Mouse (Mus musculus) ES-Bruce4 (cell line): ENCODE measurements at regions not wholly inside any gene's neighbourhood (a gene's known extent, or its start where the extent isn't known, plus 50 kb on each side); places are given as distances from the start of the nearest gene placed in this dataset.

Experiments used
- CTCF ChIP-seq: IDR thresholded peaks from one replicate; pipeline ENCODE4 v1.8.1; 2011; ENCODE audit warnings: low read depth, low read length
- EP300 ChIP-seq: IDR thresholded peaks from 2 replicates; pipeline ENCODE4 v1.6.1; 2011; ENCODE audit warnings: low read depth, low read length; ENCODE audit not compliant: insufficient read depth
- POLR2A ChIP-seq: IDR thresholded peaks from one replicate; pipeline ENCODE4 v1.8.1; 2011; ENCODE audit warnings: low read length; ENCODE audit not compliant: insufficient read depth

DNA sequence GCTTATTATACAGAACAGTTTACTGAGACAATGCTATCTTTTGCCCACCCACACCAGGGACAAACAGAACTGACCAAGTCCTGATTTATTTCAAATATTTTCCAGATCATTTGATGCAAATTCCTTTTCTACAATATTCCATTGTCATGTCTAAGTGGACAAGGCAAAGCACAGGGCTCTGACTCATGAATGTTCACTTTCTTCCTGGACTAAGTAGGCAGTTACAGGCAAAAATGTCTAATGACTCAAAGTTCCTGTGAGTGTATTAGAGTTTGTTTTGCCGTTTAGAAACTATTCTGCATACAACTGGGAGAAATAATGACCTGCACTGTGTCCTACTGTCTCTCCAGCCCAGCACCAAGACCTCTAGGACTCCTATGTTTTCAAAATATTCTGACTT is 189.8 kb upstream of the Galnt5 start:
- TF ChIP-seq POLR2A (no peak), CTCF (no peak), EP300 (no peak)
